Mouse (Mus musculus) MEL (cell line): ENCODE measurements around the gene Psme2. TPM values are rescaled to one million over a fixed set of nuclear protein-coding genes. Genes with fewer than 3 reads are reported as not detected.

Experiments used
- DNase-seq: peaks from one replicate; pipeline ENCODE4 v3.0.0; 2011; ENCODE audit warnings: low read depth, low spot score
- H3K27ac ChIP-seq: 2 replicates; pipeline ENCODE4 v1.5.1; 2012; ENCODE audit warnings: low read depth, mild to moderate bottlenecking, control low read depth, low read length, moderate library complexity; ENCODE audit not compliant: control insufficient read depth
- H3K27me3 ChIP-seq, 2 experiments: fragments of 150-350 bp in 1 of 2; sonication (generic) in 1 of 2; 2 replicates each; pipeline ENCODE4 v1.6.1; 2012; ENCODE audit warnings: low read length in 2 of 2, mild to moderate bottlenecking in 2 of 2, improper control_type of control experiment in 1 of 2, moderate library complexity in 1 of 2; ENCODE audit not compliant: insufficient read depth in 2 of 2, control insufficient read depth in 1 of 2
- H3K36me3 ChIP-seq, 2 experiments: 2 replicates each; pipeline ENCODE4 v1.6.1; 2012 to 2014; ENCODE audit warnings: low read length in 2 of 2, improper control_type of control experiment in 1 of 2, inconsistent platforms in 1 of 2, mild to moderate bottlenecking in 1 of 2; ENCODE audit not compliant: insufficient read depth in 2 of 2, control insufficient read depth in 1 of 2
- H3K4me1 ChIP-seq, 2 experiments: fragments of 150-350 bp in 1 of 2; sonication (generic) in 1 of 2; 2 replicates each; pipeline ENCODE4 v1.6.1; 2012; ENCODE audit warnings: low read length in 2 of 2, improper control_type of control experiment in 1 of 2, mild to moderate bottlenecking in 1 of 2; ENCODE audit not compliant: insufficient read depth in 2 of 2, control insufficient read depth in 1 of 2
- H3K4me3 ChIP-seq, 2 experiments: fragments of 150-350 bp in 1 of 2; sonication (generic) in 1 of 2; 2 replicates each; pipeline ENCODE4 v1.5.1; 2012; ENCODE audit warnings: low read depth in 2 of 2, low read length in 2 of 2, mild to moderate bottlenecking in 2 of 2, moderate library complexity in 2 of 2, control low read depth in 1 of 2, improper control_type of control experiment in 1 of 2; ENCODE audit not compliant: control insufficient read depth in 1 of 2, insufficient read depth in 1 of 2
- H3K79me2 ChIP-seq: 2 replicates; pipeline ENCODE4 v1.6.1; 2012; ENCODE audit warnings: mild to moderate bottlenecking, low read length, moderate library complexity; ENCODE audit not compliant: control insufficient read depth, poor library complexity, insufficient read depth
- H3K9ac ChIP-seq: 2 replicates; pipeline ENCODE4 v1.6.1; 2012; ENCODE audit warnings: low read depth, mild to moderate bottlenecking, control low read depth, low read length, moderate library complexity; ENCODE audit not compliant: control insufficient read depth, poor library complexity, severe bottlenecking
- H3K9me3 ChIP-seq: fragments of 150-350 bp; sonication (generic); replicated peaks from 2 replicates; pipeline ENCODE4 v1.6.1; 2012; ENCODE audit warnings: mild to moderate bottlenecking, low read length, improper control_type of control experiment, moderate library complexity; ENCODE audit not compliant: insufficient read depth
- BHLHE40 ChIP-seq: IDR thresholded peaks from 2 replicates; pipeline ENCODE4 v1.6.1; 2012; ENCODE audit warnings: low read depth, mild to moderate bottlenecking, inconsistent platforms, low read length, improper control_type of control experiment, borderline replicate concordance
- CHD2 ChIP-seq: IDR thresholded peaks from 2 replicates; pipeline ENCODE4 v1.6.1; 2011; ENCODE audit warnings: low read length, improper control_type of control experiment
- CTCF ChIP-seq, 3 experiments: IDR thresholded peaks in 2 of 3; conservative IDR thresholded peaks in 1 of 3; 2 replicates each; pipeline ENCODE4 v1.5.1; 2011 to 2012; ENCODE audit warnings: low read length in 3 of 3, low read depth in 2 of 3, mild to moderate bottlenecking in 2 of 3, improper control_type of control experiment in 1 of 3, inconsistent platforms in 1 of 3, mixed read lengths in 1 of 3, moderate library complexity in 1 of 3; ENCODE audit not compliant: control insufficient read depth in 1 of 3, insufficient read depth in 1 of 3, poor library complexity in 1 of 3, severe bottlenecking in 1 of 3
- EP300 ChIP-seq, 2 experiments: IDR thresholded peaks; 2 replicates each; pipeline ENCODE4 v1.6.1; 2011; ENCODE audit warnings: improper control_type of control experiment in 2 of 2, low read length in 2 of 2, low read depth in 1 of 2, mild to moderate bottlenecking in 1 of 2
- ETS1 ChIP-seq: IDR thresholded peaks from 2 replicates; pipeline ENCODE4 v1.6.1; 2012; ENCODE audit warnings: low read depth, mild to moderate bottlenecking, inconsistent platforms, low read length, improper control_type of control experiment, moderate library complexity
- JUND ChIP-seq: IDR thresholded peaks from 2 replicates; pipeline ENCODE4 v1.6.1; 2011; ENCODE audit warnings: low read depth, mild to moderate bottlenecking, improper control_type of control experiment, low read length
- KAT2A ChIP-seq: conservative IDR thresholded peaks from 2 replicates; pipeline ENCODE4 v1.6.1; 2012; ENCODE audit warnings: low read depth, low read length, improper control_type of control experiment, inconsistent platforms
- MAX ChIP-seq: IDR thresholded peaks from 2 replicates; pipeline ENCODE4 v1.6.1; 2011; ENCODE audit warnings: low read length, improper control_type of control experiment
- MEF2A ChIP-seq: IDR thresholded peaks from 2 replicates; pipeline ENCODE4 v1.6.1; 2014; ENCODE audit warnings: low read depth, mild to moderate bottlenecking, inconsistent platforms, low read length, improper control_type of control experiment; ENCODE audit not compliant: poor library complexity, insufficient replicate concordance, severe bottlenecking; ENCODE audit errors: extremely low read depth
- MYC ChIP-seq: IDR thresholded peaks from 2 replicates; pipeline ENCODE4 v1.6.1; 2011; ENCODE audit warnings: low read depth, mild to moderate bottlenecking, low read length, improper control_type of control experiment, moderate library complexity
- NRF1 ChIP-seq: IDR thresholded peaks from 2 replicates; pipeline ENCODE4 v1.6.1; 2014; ENCODE audit warnings: low read depth, mild to moderate bottlenecking, inconsistent platforms, low read length, improper control_type of control experiment, moderate library complexity; ENCODE audit not compliant: poor library complexity, insufficient read depth, severe bottlenecking
- POLR2A ChIP-seq, 2 experiments: IDR thresholded peaks; 2 replicates each; pipeline ENCODE4 v1.6.1; 2011 to 2012; ENCODE audit warnings: low read length in 2 of 2, mild to moderate bottlenecking in 2 of 2, control low read depth in 1 of 2, improper control_type of control experiment in 1 of 2, low read depth in 1 of 2, moderate library complexity in 1 of 2; ENCODE audit not compliant: control insufficient read depth in 1 of 2, insufficient read depth in 1 of 2, poor library complexity in 1 of 2
- POLR2AphosphoS2 ChIP-seq: IDR thresholded peaks from 2 replicates; pipeline ENCODE4 v1.6.1; 2011; ENCODE audit warnings: low read length, improper control_type of control experiment
- POLR2AphosphoS5 ChIP-seq: IDR thresholded peaks from 2 replicates; pipeline ENCODE4 v1.6.1; 2012; ENCODE audit warnings: low read depth, borderline replicate concordance, mild to moderate bottlenecking, inconsistent platforms, low read length, moderate library complexity, mixed read lengths
- RAD21 ChIP-seq: IDR thresholded peaks from 2 replicates; pipeline ENCODE4 v1.6.1; 2011; ENCODE audit warnings: mild to moderate bottlenecking, low read depth, low read length, improper control_type of control experiment
- SIN3A ChIP-seq: IDR thresholded peaks from 2 replicates; pipeline ENCODE4 v1.6.1; 2012; ENCODE audit warnings: low read length, improper control_type of control experiment, inconsistent platforms
- SMC3 ChIP-seq: IDR thresholded peaks from 2 replicates; pipeline ENCODE4 v1.6.1; 2011; ENCODE audit warnings: low read depth, low read length, improper control_type of control experiment
- TBP ChIP-seq: IDR thresholded peaks from 2 replicates; pipeline ENCODE4 v1.8.0; 2011; ENCODE audit warnings: low read depth, low read length, improper control_type of control experiment
- ZKSCAN1 ChIP-seq: IDR thresholded peaks from 2 replicates; pipeline ENCODE4 v1.6.1; 2012; ENCODE audit warnings: low read depth, mild to moderate bottlenecking, inconsistent platforms, low read length, improper control_type of control experiment, moderate library complexity
- ZNF384 ChIP-seq: IDR thresholded peaks from 2 replicates; pipeline ENCODE4 v1.6.1; 2012; ENCODE audit warnings: low read depth, mild to moderate bottlenecking, inconsistent platforms, low read length, improper control_type of control experiment
- polyA plus RNA-seq, 2 experiments: library from polyadenylated mRNA; stranded (reverse) in 1 of 2; unstranded in 1 of 2; fragments of >175 nt in 1 of 2; fragments of >200 nt in 1 of 2; gene quantifications; 2 replicates each; pipeline versions ENCODE4 v1.2.1 to v1.2.4; 2012; ENCODE audit warnings: low replicate concordance in 2 of 2, low read depth in 1 of 2; ENCODE audit not compliant: insufficient read length in 2 of 2, insufficient read depth in 1 of 2, missing spikeins in 1 of 2
- total RNA-seq: library from RNA; depleted of rRNA; stranded (reverse); fragments of 300-350 nt; gene quantifications from 2 replicates; pipeline ENCODE4 v1.2.3, GENCODE M21; 2012

The Psme2 gene
- total and polyA plus RNA-seq, 3 experiments, result 143 to 231 TPM; not detected in 1

GRCm38 (mm10) chr14:55580731-55581130 is 10.2 kb downstream of the Psme2 start:
- Histone ChIP-seq H3K27ac (no peak overlapping the region), H3K36me3 (peaks cover 0 to 21% of the 10 kb centered on the region in 2 experiments; a peak in 2 of 4 replicates), H3K4me1 (peaks cover 3 to 22% of the 10 kb centered on the region in 2 experiments)

GRCm38 (mm10) chr14:55579511-55580496 is 11.1 kb downstream of the Psme2 start:
- H3K27me3 ChIP-seq, result no peaks in the 10 kb centered on the region
- peak; percentile 97 for TF ChIP-seq ZKSCAN1
- no peak for TF ChIP-seq MAX
- H3K27ac ChIP-seq, result no peak overlapping the region
- H3K4me1 ChIP-seq, result peaks cover 3 to 18% of the 10 kb centered on the region in 2 experiments
- H3K36me3 ChIP-seq, result peaks cover 0 to 16% of the 10 kb centered on the region in 2 experiments; a peak in 2 of 4 replicates
- no peaks in the 10 kb centered on the region for H3K9me3 ChIP-seq
- peaks cover 11% of the 10 kb centered on the region for H3K79me2 ChIP-seq
- no peak overlapping the region for H3K4me3 ChIP-seq
- DNase-seq, result no peak
- no peak overlapping the region for H3K9ac ChIP-seq

More at GRCm38 (mm10) chr14:55580731-55581130, 10.2 kb downstream of the Psme2 start:
- TF ChIP-seq MAX (no peak), TBP (no peak), RAD21 (no peak), MYC (no peak), POLR2A (IDR thresholded peaks at IDR 0.05; ENCODE audit: control insufficient read depth in 1 of 2, insufficient read depth in 1 of 2, low read depth in 1 of 2, low read length in 2 of 2, poor library complexity in 1 of 2) (no peak), SIN3A (no peak), NRF1 (no peak), MEF2A (no peak), CHD2 (no peak), SMC3 (no peak), POLR2AphosphoS5 (no peak), ZKSCAN1 (no peak), JUND (no peak), ETS1 (no peak), POLR2AphosphoS2 (no peak), ZNF384 (no peak), BHLHE40 (no peak), CTCF (IDR thresholded peaks at IDR 0.05 in 2 of 3, conservative IDR thresholded peaks at IDR 0.05 in 1 of 3; ENCODE audit: control insufficient read depth in 1 of 3, insufficient read depth in 1 of 3, low read depth in 2 of 3, low read length in 3 of 3, poor library complexity in 1 of 3, severe bottlenecking in 1 of 3) (no peak), KAT2A (no peak), EP300 (IDR thresholded peaks at IDR 0.05; ENCODE audit: low read depth in 1 of 2, low read length in 2 of 2) (no peak)
- Histone ChIP-seq H3K79me2 (peaks cover 12% of the 10 kb centered on the region), H3K27me3 (no peaks in the 10 kb centered on the region), H3K9me3 (no peaks in the 10 kb centered on the region), H3K4me3 (no peak overlapping the region), H3K9ac (no peak overlapping the region)
- DNase-seq, result no peak
